Mouse (Mus musculus) bone marrow macrophage, adult 2 months (primary cell): ENCODE measurements around the gene Itga8. TPM values are rescaled to one million over a fixed set of nuclear protein-coding genes. Genes with fewer than 3 reads are reported as not detected.

ENCODE experiments used
- H3K27ac ChIP-seq: 2 replicates; pipeline ENCODE4 v1.5.1; 2012; ENCODE audit warnings: low read depth, low read length; ENCODE audit not compliant: insufficient read depth
- H3K4me1 ChIP-seq: 2 replicates; pipeline ENCODE4 v1.6.1; 2012; ENCODE audit warnings: low read length; ENCODE audit not compliant: control insufficient read depth, insufficient read depth
- H3K4me3 ChIP-seq: 2 replicates; pipeline ENCODE4 v1.5.1; 2012; ENCODE audit warnings: mild to moderate bottlenecking, low read length, moderate library complexity; ENCODE audit not compliant: insufficient read depth
- CTCF ChIP-seq: IDR thresholded peaks from 2 replicates; pipeline ENCODE4 v1.5.1; 2012; ENCODE audit warnings: low read depth, mild to moderate bottlenecking, low read length, moderate library complexity
- POLR2A ChIP-seq: IDR thresholded peaks from 2 replicates; pipeline ENCODE4 v1.6.1; 2012; ENCODE audit warnings: mild to moderate bottlenecking, low read depth, low read length, borderline replicate concordance
- polyA plus RNA-seq: library from polyadenylated mRNA; stranded (reverse); fragments of >200 nt; gene quantifications from 2 replicates; pipeline ENCODE4 v1.2.4, GENCODE M21; 2012; ENCODE audit not compliant: missing spikeins, insufficient read depth, insufficient read length

Itga8 gene
- 0.53 and 1.0 TPM in 2 replicates for polyA plus RNA-seq

DNA sequence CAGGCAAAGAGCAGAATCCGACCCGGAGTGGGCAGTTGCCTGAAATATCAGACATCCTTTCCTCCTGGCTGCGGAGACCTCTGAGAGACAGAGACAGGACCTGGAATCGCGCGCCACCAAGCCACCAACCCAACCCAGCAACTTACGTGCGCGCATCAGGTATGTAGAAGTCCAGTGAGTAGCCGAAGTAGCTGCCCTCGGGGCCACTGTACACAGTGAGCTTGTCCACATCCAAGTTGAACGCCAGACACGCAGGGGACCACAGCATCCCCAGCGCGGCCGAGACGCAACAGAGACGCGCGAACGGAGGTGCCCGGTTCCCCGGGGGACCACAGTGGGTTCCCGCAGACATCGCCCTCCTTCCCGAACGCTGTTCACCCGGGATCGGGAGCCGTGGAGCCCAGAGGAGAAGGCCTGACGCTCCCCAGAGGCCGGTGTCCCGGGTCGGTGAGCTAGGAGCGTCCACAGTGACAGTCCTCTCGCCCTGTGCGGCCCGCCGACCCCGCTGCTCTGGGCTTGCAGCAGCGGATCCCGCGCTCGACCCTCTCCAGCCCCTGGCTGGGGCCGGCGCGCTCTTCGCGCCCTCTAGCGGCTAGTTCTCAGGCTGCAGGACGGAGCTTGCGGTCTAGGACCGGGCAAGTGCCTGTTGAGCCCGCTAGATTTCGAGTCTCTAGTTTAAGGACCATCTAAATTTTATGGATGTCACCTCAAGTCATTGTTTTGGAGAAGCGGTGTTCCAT is at the start of gene Itga8:
Gene Itga8 (minus strand): TSS at position 492 of the 740 bp plus-strand sequence.
- peak within 1 kb of the TSS; percentile 66 for H3K4me3 ChIP-seq
- TF ChIP-seq POLR2A = no peak
- peak; percentile 87 for TF ChIP-seq CTCF
- peaks cover 5% of the 10 kb centered on the region for H3K4me1 ChIP-seq
- no peak within 1 kb of the TSS for H3K27ac ChIP-seq

DNA sequence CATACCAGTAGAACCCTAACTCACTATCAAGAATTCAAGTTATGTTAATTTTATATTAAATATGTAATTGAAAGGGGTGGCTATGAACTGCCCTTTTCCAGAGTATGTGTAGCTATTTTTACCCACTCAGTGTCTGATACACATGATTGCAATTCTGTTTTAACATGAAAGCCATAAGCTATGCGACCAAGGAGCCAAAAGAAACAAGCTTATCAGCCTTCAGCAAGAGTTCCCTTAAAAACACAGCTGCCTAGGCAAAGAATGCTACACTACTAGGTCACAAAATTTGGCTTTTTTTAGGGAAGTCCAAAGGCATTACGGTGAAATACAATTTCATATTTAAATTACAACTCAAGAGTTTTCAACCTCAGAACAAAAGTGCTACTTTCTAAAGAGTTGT is 47.2 kb upstream of the Itga8 start:
- no peak overlapping the region for H3K4me3 ChIP-seq
- no peak overlapping the region for H3K27ac ChIP-seq
- H3K4me1 ChIP-seq = no peaks in the 10 kb centered on the region
- TF ChIP-seq CTCF (no peak), POLR2A (no peak)

DNA sequence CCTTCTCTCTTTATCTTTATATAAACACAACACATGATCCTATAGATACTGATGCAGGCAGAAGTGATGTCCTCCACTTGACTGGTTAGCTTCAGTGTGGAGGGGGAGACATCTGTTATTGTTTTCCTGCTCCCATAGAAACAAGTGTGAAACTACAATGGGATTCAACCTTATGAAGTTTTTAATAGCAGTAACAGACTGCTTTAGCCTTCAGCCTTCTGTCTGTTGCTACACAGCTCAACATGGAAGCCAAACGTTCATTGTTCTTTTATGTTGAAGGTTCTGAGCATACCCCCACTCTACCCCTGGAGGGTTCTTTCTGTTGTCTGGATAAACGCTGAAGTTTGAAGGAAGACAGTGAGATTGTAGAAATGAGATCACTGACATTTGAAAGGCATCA is 30.2 kb upstream of the Itga8 start:
- no peak overlapping the region for H3K27ac ChIP-seq
- no peak overlapping the region for H3K4me3 ChIP-seq
- TF ChIP-seq CTCF (no peak), POLR2A (no peak)
- 0 out of 2 replicates have a peak, but pooled peaks cover 3% of the 10 kb centered on the region for H3K4me1 ChIP-seq

DNA sequence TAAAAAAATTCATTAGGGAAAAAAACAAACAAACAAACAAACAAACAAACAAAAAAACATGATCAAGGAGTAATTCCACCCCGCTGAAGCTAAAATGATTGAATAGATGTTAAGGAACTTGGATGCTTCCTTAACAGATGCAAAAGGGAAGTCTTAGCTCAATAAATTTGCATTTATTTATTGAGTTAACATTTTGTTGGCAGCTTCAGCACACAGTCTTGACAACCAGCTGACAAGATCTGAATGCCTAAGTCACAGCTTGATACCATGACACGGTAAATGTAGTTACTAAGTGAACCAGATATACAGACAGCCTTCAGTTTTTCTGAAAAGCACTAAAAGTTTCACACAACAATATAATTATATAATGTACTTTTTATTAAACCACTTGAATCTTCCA is 27.9 kb upstream of the Itga8 start:
- H3K4me3 ChIP-seq = no peak overlapping the region
- TF ChIP-seq POLR2A (no peak), CTCF (no peak)

DNA sequence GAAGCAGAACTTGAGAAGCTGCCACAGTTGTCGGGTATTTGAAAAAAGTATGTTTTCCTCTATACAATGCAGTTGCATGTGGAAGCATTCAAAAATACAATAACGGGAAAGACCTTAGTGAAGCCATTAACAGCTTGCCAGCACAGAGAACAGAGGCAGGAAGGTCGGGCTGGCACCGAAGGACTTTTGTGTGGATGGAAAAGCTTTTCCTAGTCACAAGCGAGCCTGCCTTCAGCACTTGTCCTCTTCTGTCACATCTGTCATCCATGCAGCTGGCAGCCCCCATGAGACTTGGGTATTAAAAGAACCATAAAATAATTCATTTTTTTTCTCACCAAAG is 27.3 kb upstream of the Itga8 start:
- H3K4me1 ChIP-seq = 0 out of 2 replicates have a peak, but pooled peaks cover 4% of the 10 kb centered on the region
- TF ChIP-seq CTCF (no peak), POLR2A (no peak)
- no peak overlapping the region for H3K4me3 ChIP-seq
- H3K27ac ChIP-seq = no peak overlapping the region

More for the DNA sequence above, 27.9 kb upstream of the Itga8 start:
- Histone ChIP-seq H3K27ac (no peak overlapping the region), H3K4me1 (0 out of 2 replicates have a peak, but pooled peaks cover 4% of the 10 kb centered on the region)

DNA sequence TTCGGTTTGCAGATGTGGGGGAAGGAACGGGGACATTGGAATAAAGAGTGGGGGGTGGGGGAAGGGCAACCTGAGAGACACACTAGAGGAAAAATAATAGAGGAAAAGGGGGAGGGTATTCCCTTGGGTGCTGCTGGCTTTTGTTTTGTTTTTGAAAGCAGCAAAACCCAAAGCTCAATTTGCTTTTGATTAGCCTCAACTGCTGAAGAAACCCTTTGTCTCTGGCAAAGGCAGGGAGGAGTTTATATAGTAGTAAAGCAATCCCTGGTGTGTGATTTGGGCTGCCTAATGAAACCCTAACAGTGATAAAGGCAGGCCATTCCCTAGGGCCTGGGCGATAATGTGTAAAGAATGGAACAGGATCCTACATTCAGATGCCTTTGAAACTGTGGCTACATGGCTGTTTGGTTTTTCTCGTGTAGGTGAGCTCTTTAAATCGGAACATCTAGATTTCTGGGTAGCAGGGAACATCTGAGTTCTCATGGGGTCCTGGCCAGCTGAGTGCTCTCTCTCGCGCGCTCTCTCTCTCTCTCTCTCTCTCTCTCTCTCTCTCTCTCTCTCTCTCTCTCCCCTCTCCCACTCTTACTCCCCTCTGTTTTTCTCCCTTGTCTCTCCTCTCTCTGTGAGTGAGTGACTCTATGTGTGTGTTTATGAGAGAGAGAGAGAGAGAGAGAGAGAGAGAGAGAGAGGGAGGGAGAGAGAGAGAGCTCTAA is 26.8 kb upstream of the Itga8 start:
- H3K27ac ChIP-seq = no peak overlapping the region
- TF ChIP-seq POLR2A (no peak), CTCF (no peak)
- 0 out of 2 replicates have a peak, but pooled peaks cover 4% of the 10 kb centered on the region for H3K4me1 ChIP-seq
- H3K4me3 ChIP-seq = no peak overlapping the region

DNA sequence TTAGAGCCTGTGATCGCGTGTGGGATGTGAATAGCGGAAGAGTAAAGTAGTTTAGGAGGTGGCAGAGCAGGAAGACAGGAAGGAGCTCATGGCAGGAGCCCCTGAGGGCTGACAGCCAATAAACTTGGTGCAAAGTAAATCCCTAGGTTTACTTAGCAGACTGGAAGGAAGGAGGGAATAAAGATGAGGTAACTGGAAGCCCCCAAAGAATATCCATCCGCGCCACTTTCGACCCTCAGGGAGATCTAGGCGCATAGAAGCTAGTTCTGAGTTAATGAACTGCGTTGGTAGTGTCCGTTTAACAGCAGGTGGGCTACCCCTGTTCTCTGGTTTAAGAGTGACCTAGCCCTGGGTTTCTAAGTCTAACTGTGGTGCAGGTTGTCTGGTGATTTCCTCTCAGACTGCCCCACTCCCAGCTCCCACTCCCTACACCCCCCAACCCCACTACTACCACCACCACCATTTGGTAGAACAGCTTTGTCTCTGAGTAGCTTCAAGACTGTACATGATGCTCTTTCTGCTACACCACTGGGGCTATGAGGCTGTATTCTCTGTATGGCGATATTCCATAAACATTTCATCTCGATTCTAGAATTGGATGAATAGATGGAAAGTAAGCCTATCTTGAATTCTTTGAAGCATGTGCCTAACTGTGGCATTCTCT is 26.1 kb upstream of the Itga8 start:
- Histone ChIP-seq H3K4me1 (0 out of 2 replicates have a peak, but pooled peaks cover 4% of the 10 kb centered on the region), H3K4me3 (no peak overlapping the region), H3K27ac (no peak overlapping the region)
- TF ChIP-seq POLR2A (no peak), CTCF (no peak)

DNA sequence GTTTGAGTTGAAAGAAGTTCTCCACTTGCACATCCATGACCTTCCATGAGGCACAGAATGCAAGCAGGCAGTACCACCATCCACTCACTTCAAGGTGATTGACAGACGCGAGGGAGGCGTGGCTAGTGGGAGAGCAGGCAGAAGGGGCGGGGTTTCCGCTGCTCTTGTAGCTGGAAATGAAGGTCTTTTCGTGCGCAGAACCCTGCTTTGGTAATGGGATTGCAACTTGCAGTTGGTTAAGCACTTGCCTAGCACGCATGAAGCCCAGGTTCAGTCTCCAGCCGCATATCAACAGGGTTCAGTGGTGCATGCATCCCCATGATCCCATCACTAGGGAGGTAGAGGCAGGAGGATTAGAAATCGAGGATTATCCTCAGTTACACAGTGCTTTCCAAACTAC is 25.5 kb upstream of the Itga8 start:
- no peak for TF ChIP-seq POLR2A
- H3K4me3 ChIP-seq = no peak overlapping the region
- no peak overlapping the region for H3K27ac ChIP-seq
- H3K4me1 ChIP-seq = 0 out of 2 replicates have a peak, but pooled peaks cover 4% of the 10 kb centered on the region

DNA sequence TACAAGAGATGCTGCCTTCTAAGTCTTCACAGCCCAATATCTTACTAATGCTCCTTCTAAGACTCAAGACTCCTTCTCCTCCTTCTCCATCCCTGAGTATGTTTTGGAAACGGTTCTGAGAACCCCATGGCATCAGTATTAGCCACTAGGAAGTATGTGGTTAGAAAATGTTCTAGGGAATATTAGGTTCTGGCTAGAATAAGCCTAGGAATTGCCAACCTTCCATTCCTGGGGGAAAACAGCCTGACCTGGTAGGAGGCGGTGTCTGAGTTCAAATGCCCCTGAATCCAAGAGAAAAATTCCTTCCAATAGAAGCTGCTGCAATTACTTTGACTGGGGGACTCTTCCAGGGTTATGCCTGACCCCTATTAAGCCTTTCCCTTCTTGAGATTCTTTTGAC is 24.1 kb upstream of the Itga8 start:
- TF ChIP-seq POLR2A (no peak), CTCF (no peak)
- H3K27ac ChIP-seq = no peak overlapping the region
- H3K4me3 ChIP-seq = no peak overlapping the region
- H3K4me1 ChIP-seq = 0 out of 2 replicates have a peak, but pooled peaks cover 4% of the 10 kb centered on the region
